Mouse (Mus musculus) neural tube, embryonic 11.5 days (tissue): ENCODE data around the gene Nup35. TPM values are rescaled to one million over a fixed set of nuclear protein-coding genes. Genes with fewer than 3 reads are reported as not detected.

Experiments
- microRNA counts: library from miRNA; unstranded; fragments of <30 nt; microRNA quantifications from one replicate; lab custom pipeline; 2015
- microRNA-seq: library from miRNA; unstranded; fragments of <30 nt; microRNA quantifications from one replicate; pipeline ENCODE4, GENCODE M21; 2016
- polyA plus RNA-seq: library from polyadenylated mRNA; unstranded; fragments of >200 nt; fragmentation: Nextera tagmentation; extraction: Ambion mirVana; gene quantifications from 2 replicates; pipeline ENCODE4 v1.2.1, GENCODE M21; 2014

Gene Nup35
- polyA plus RNA-seq, 1 experiment from 2014 or later = 67.9 TPM

MicroRNAs within 50 kb of the gene (microRNA counts, 519-probe panel; counts per million panel counts)
- microRNA mmu-miR-684 (lab: Ali Mortazavi, UCI) = 171 counts per million, percentile 57 among the panel's probes with 10 or more counts

Small RNA genes lying within 50 kb of the gene (microRNA-seq; reads per million reads assigned to microRNA genes)
- gene Mir684-1 = not detected

Other genes with a start within 250 kb of the Nup35 start
- gene Frzb, start 169.6 kb upstream of the Nup35 start, polyA plus RNA-seq = 51.0 and 54.6 TPM in 2 replicates
- gene Nckap1, start 35.9 kb upstream of the Nup35 start, polyA plus RNA-seq = 73.2 and 74.0 TPM in 2 replicates
- gene Dusp19, start 191 bp upstream of the Nup35 start, polyA plus RNA-seq = 18.1 and 19.0 TPM in 2 replicates